Mouse (Mus musculus) heart, adult 2 months (tissue): Measurements from ENCODE around the gene Ak4.

Source experiments
- CTCF ChIP-seq: fragments of 200-600 bp; IDR thresholded peaks from 2 replicates; pipeline ENCODE4 v1.8.1; 2022; ENCODE audit warnings: antibody characterized with exemption, mild to moderate bottlenecking, moderate library complexity
- EP300 ChIP-seq: fragments of 200-500 bp; IDR thresholded peaks from 2 replicates; pipeline ENCODE4 v1.6.1; 2011; ENCODE audit warnings: low read depth, low read length, control low read depth; ENCODE audit not compliant: insufficient read depth
- POLR2A ChIP-seq: fragments of 200-500 bp; IDR thresholded peaks from 2 replicates; pipeline ENCODE4 v1.6.1; 2011; ENCODE audit warnings: mild to moderate bottlenecking, low read depth, low read length, control low read depth; ENCODE audit not compliant: insufficient read depth

GRCm38 (mm10) chr4:101369738-101370275 is 49.3 kb upstream of the Ak4 start:
- no peak for TF ChIP-seq CTCF
- TF ChIP-seq POLR2A, result no peak
- TF ChIP-seq EP300, result no peak
